Mouse (Mus musculus) CH12.LX (cell line): ENCODE results near the gene Sdhb. TPM values are rescaled to one million over a fixed set of nuclear protein-coding genes. Genes with fewer than 3 reads are reported as not detected.

Source experiments
- DNase-seq: peaks from one replicate; pipeline ENCODE4 v3.0.0-alpha.2; 2013; ENCODE audit errors: extremely low read depth
- H3K27ac ChIP-seq: 2 replicates; pipeline ENCODE4 v1.5.1; 2012; ENCODE audit warnings: low read depth, mild to moderate bottlenecking, control low read depth, moderate library complexity; ENCODE audit not compliant: insufficient read depth
- H3K27me3 ChIP-seq: replicated peaks from 2 replicates; pipeline ENCODE3; 2012; ENCODE audit warnings: inconsistent platforms
- H3K36me3 ChIP-seq, 2 experiments: replicated peaks in 1 of 2; 2 replicates each; pipeline versions ENCODE3 to v1.6.1; 2012; ENCODE audit warnings: inconsistent platforms in 1 of 2, low read length in 1 of 2, mild to moderate bottlenecking in 1 of 2, mixed read lengths in 1 of 2, moderate library complexity in 1 of 2; ENCODE audit not compliant: control insufficient read depth in 1 of 2, insufficient read depth in 1 of 2
- H3K4me1 ChIP-seq, 2 experiments: 2 replicates each; pipeline ENCODE4 v1.6.1; 2012; ENCODE audit warnings: inconsistent platforms in 1 of 2, moderate library complexity in 1 of 2; ENCODE audit not compliant: insufficient read depth in 2 of 2, control insufficient read depth in 1 of 2
- H3K4me2 ChIP-seq: 2 replicates; pipeline ENCODE4 v1.6.1; 2012; ENCODE audit warnings: low read depth, mild to moderate bottlenecking, control low read depth; ENCODE audit not compliant: poor library complexity, insufficient read depth, severe bottlenecking
- H3K4me3 ChIP-seq, 3 experiments: fragments of 150-350 bp in 1 of 3; sonication (generic) in 1 of 3; replicated peaks in 1 of 3; 2 replicates each; pipeline versions ENCODE3 to v1.5.1; 2011 to 2012; ENCODE audit warnings: low read depth in 2 of 3, low read length in 2 of 3, mild to moderate bottlenecking in 2 of 3, moderate library complexity in 2 of 3, control low read depth in 1 of 3, improper control_type of control experiment in 1 of 3, inconsistent platforms in 1 of 3, mixed read lengths in 1 of 3; ENCODE audit not compliant: poor library complexity in 1 of 3
- H3K79me2 ChIP-seq: replicated peaks from 2 replicates; pipeline ENCODE4 v1.6.1; 2012; ENCODE audit warnings: mild to moderate bottlenecking, moderate library complexity; ENCODE audit not compliant: control insufficient read depth, poor library complexity, insufficient read depth, severe bottlenecking; ENCODE audit errors: extremely low read depth
- H3K9ac ChIP-seq: 2 replicates; pipeline ENCODE4 v1.6.1; 2012; ENCODE audit warnings: low read depth, mild to moderate bottlenecking, control low read depth, moderate library complexity; ENCODE audit not compliant: insufficient read depth
- H3K9me3 ChIP-seq: replicated peaks from 2 replicates; pipeline ENCODE3; 2012; ENCODE audit warnings: low read length, inconsistent platforms, mixed read lengths
- CHD2 ChIP-seq: IDR thresholded peaks from 2 replicates; pipeline ENCODE4 v1.6.1; 2011; ENCODE audit warnings: low read length, improper control_type of control experiment
- ELF1 ChIP-seq: IDR thresholded peaks from 2 replicates; pipeline ENCODE4 v1.6.1; 2014; ENCODE audit warnings: low read depth, mild to moderate bottlenecking, inconsistent platforms, low read length, improper control_type of control experiment
- IRF4 ChIP-seq: IDR thresholded peaks from 2 replicates; pipeline ENCODE4 v1.6.1; 2014; ENCODE audit warnings: low read depth, mild to moderate bottlenecking, inconsistent platforms, low read length, improper control_type of control experiment
- JUND ChIP-seq: conservative IDR thresholded peaks from 2 replicates; pipeline ENCODE4 v1.6.1; 2011; ENCODE audit warnings: low read depth, low read length, improper control_type of control experiment
- KAT2A ChIP-seq: IDR thresholded peaks from 2 replicates; pipeline ENCODE4 v1.6.1; 2012; ENCODE audit warnings: low read length, improper control_type of control experiment, inconsistent platforms; ENCODE audit not compliant: insufficient replicate concordance
- MAFK ChIP-seq: IDR thresholded peaks from 2 replicates; pipeline ENCODE4 v1.6.1; 2011; ENCODE audit warnings: low read length, improper control_type of control experiment; ENCODE audit not compliant: insufficient replicate concordance
- MAX ChIP-seq: IDR thresholded peaks from 2 replicates; pipeline ENCODE4 v1.6.1; 2011; ENCODE audit warnings: low read length, improper control_type of control experiment
- MEF2A ChIP-seq: IDR thresholded peaks from 2 replicates; pipeline ENCODE4 v1.6.1; 2014; ENCODE audit warnings: low read depth, mild to moderate bottlenecking, inconsistent platforms, low read length, improper control_type of control experiment, borderline replicate concordance
- MXI1 ChIP-seq: IDR thresholded peaks from 2 replicates; pipeline ENCODE4 v1.6.1; 2011; ENCODE audit warnings: mild to moderate bottlenecking, low read depth, low read length, improper control_type of control experiment
- NELFE ChIP-seq: IDR thresholded peaks from 2 replicates; pipeline ENCODE4 v1.6.1; 2011; ENCODE audit warnings: low read depth, low read length, improper control_type of control experiment
- NRF1 ChIP-seq: IDR thresholded peaks from 2 replicates; pipeline ENCODE4 v1.6.1; 2014; ENCODE audit warnings: low read depth, mild to moderate bottlenecking, inconsistent platforms, low read length, improper control_type of control experiment, moderate library complexity
- POLR2A ChIP-seq: IDR thresholded peaks from 2 replicates; pipeline ENCODE4 v1.6.1; 2011; ENCODE audit warnings: low read depth, mild to moderate bottlenecking, improper control_type of control experiment, low read length
- TBP ChIP-seq: conservative IDR thresholded peaks from 2 replicates; pipeline ENCODE4 v1.6.1; 2011; ENCODE audit warnings: low read depth, low read length, improper control_type of control experiment
- TCF12 ChIP-seq: IDR thresholded peaks from 2 replicates; pipeline ENCODE4 v1.6.1; 2014; ENCODE audit warnings: low read depth, mild to moderate bottlenecking, inconsistent platforms, low read length, improper control_type of control experiment
- UBTF ChIP-seq: IDR thresholded peaks from 2 replicates; pipeline ENCODE4 v1.6.1; 2012; ENCODE audit warnings: low read depth, mild to moderate bottlenecking, inconsistent platforms, low read length, improper control_type of control experiment, moderate library complexity
- USF2 ChIP-seq: conservative IDR thresholded peaks from 2 replicates; pipeline ENCODE4 v1.6.1; 2011; ENCODE audit warnings: low read depth, low read length, improper control_type of control experiment
- ZC3H11A ChIP-seq: IDR thresholded peaks from 2 replicates; pipeline ENCODE4 v1.6.1; 2012; ENCODE audit warnings: low read depth, mild to moderate bottlenecking, inconsistent platforms, low read length, improper control_type of control experiment
- ZKSCAN1 ChIP-seq: IDR thresholded peaks from 2 replicates; pipeline ENCODE4 v1.6.1; 2012; ENCODE audit warnings: low read depth, inconsistent platforms, low read length, improper control_type of control experiment, borderline replicate concordance
- ZMIZ1 ChIP-seq: IDR thresholded peaks from 2 replicates; pipeline ENCODE4 v1.6.1; 2012; ENCODE audit warnings: low read depth, mild to moderate bottlenecking, inconsistent platforms, low read length, improper control_type of control experiment
- ZNF384 ChIP-seq: IDR thresholded peaks from 2 replicates; pipeline ENCODE4 v1.6.1; 2012; ENCODE audit warnings: low read depth, low read length, improper control_type of control experiment, inconsistent platforms
- dilution Hi-C: fragments of 300-500 bp; cut with MboI; formaldehyde crosslinking; loops from 2 replicates; pipeline ENCODE4 v1.14.3; 2020; ENCODE audit warnings: low sequenced_read_pairs; ENCODE audit not compliant: extremely low pct_unique_long_range_greater_than_20kb, extremely low pct_ligation_motif_present
- in situ Hi-C: fragments of 300-500 bp; cut with MboI; formaldehyde crosslinking; loops from 3 replicates; pipeline ENCODE4 v1.14.3; 2019; ENCODE audit warnings: low sequenced_read_pairs, low pct_ligation_motif_present, low pct_unique_long_range_greater_than_20kb, mixed read lengths
- polyA plus RNA-seq: library from polyadenylated mRNA; unstranded; fragments of >175 nt; gene quantifications from 2 replicates; pipeline ENCODE4 v1.2.1, GENCODE M21; 2012; ENCODE audit warnings: low read depth; ENCODE audit not compliant: insufficient read length
- total RNA-seq, 2 experiments: library from RNA; depleted of rRNA; stranded (reverse); fragments of 300-350 nt in 1 of 2; fragments of >200 nt in 1 of 2; gene quantifications; 2 replicates each; pipeline ENCODE4 v1.2.3; 2012 to 2014

Sdhb gene
- total and polyA plus RNA-seq, 3 experiments: 156 to 190 (median 188) TPM

GRCm38 (mm10) chr4:140913565-140913964, 47.4 kb upstream of the Sdhb start:
- DNase-seq: no peak
- no peak overlapping the region for H3K27ac ChIP-seq
- H3K36me3 ChIP-seq: no peaks in the 10 kb centered on the region
- TF ChIP-seq MEF2A (no peak), ZC3H11A (no peak), IRF4 (no peak), KAT2A (no peak), TBP (no peak), MXI1 (no peak), ELF1 (no peak), ZKSCAN1 (no peak), ZMIZ1 (no peak), MAFK (no peak), JUND (no peak), USF2 (no peak)
- no peaks in the 10 kb centered on the region for H3K79me2 ChIP-seq
- peaks cover 87% of the 10 kb centered on the region for H3K27me3 ChIP-seq
- H3K4me3 ChIP-seq: no peak overlapping the region
- no peak overlapping the region for H3K4me2 ChIP-seq
- dilution Hi-C loops (no loop called here), in situ Hi-C loops (no loop called here)
- H3K9me3 ChIP-seq: no peaks in the 10 kb centered on the region
- peaks cover 0 to 5% of the 10 kb centered on the region in 2 experiments; a peak in 2 of 4 replicates for H3K4me1 ChIP-seq
- H3K9ac ChIP-seq: no peak overlapping the region

DNA sequence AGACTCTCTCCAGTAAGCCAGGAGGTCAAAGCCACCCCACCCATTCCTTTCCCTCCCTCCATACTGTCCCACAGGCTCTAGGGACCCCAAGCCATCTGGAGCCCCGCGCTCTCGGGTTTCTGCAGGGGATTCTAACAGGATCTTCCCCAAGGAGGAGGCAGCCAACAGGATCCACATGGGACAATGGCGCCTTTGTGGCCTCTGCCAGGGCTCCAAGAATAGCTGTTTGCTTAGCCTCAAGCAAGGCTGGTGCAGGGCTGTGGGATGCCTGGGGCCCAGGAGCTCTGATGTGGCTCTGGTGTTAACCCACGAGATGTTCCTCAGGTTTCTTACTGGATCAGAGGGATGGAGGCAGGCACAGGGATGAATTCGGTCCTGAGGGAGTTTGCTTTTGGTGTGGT, 46.3 kb upstream of the Sdhb start:
- in situ Hi-C loops (no loop called here), dilution Hi-C loops (no loop called here)
- Histone ChIP-seq H3K4me2 (no peak overlapping the region), H3K79me2 (no peaks in the 10 kb centered on the region), H3K4me1 (peaks cover 0 to 5% of the 10 kb centered on the region in 2 experiments; a peak in 2 of 4 replicates), H3K36me3 (no peaks in the 10 kb centered on the region), H3K27me3 (peaks cover 87% of the 10 kb centered on the region), H3K9ac (no peak overlapping the region), H3K27ac (no peak overlapping the region), H3K4me3 (no peak overlapping the region), H3K9me3 (no peaks in the 10 kb centered on the region)
- DNase-seq: no peak
- no peak for TF ChIP-seq MAX
- TF ChIP-seq JUND: no peak
- no peak for TF ChIP-seq KAT2A
- TF ChIP-seq POLR2A: no peak
- TF ChIP-seq CHD2: no peak
- no peak for TF ChIP-seq NRF1
- TF ChIP-seq TCF12: no peak
- no peak for TF ChIP-seq TBP
- TF ChIP-seq UBTF: no peak
- TF ChIP-seq NELFE: no peak
- no peak for TF ChIP-seq ZKSCAN1
- no peak for TF ChIP-seq MAFK
- TF ChIP-seq ZNF384: no peak
